17 mouse cellular contexts compared by ENCODE assay signal in genomic region chr17:14544343-14545002, GRCm38 (mm10).
DNase-seq lines count a peak whose midpoint lies in the region; ATAC-seq and TF ChIP-seq lines count a peak whose summit lies in the region.
"Had no signal": no experiment of that assay in that cellular context is flagged by ENCODE, and none has a peak within 500 bp of the region (broad histone marks: within the 10 kb centered on the region; RNA-seq: fewer than 3 reads in every experiment).

No protein-coding gene starts in this region.

- no peak for TF ChIP-seq CTCF in midbrain, postnatal 0 days (IDR thresholded peaks at IDR 0.05)

- H3K9ac ChIP-seq in limb, embryonic 14.5 days (ENCODE audit: low read depth, low read length, severe bottlenecking) = no peak overlapping the region
- H3K9ac ChIP-seq in hindbrain, embryonic 15.5 days = no peak overlapping the region
- no peak overlapping the region for H3K9ac ChIP-seq in midbrain, postnatal 0 days (replicated peaks; ENCODE audit: low read length, poor library complexity, severe bottlenecking)

- peak; percentile 44 for DNase-seq in embryo, embryonic 10.5 days (ENCODE audit: low spot score)
- DNase-seq in embryo, embryonic 11 days = no peak
- no peak for DNase-seq in limb, embryonic 14.5 days (ENCODE audit: low spot score)
- no peak for DNase-seq in limb, embryonic 10.5 days (ENCODE audit: low spot score)
- peak; percentile 51 for DNase-seq in midbrain, postnatal 0 days (ENCODE audit: low spot score)
- no peak for DNase-seq in ovary, postnatal 10 days (ENCODE audit: low spot score)
- no peak for DNase-seq in kidney, postnatal 4 days
- DNase-seq: adrenal gland, postnatal 10 days; cerebellum, adult 9-10 months; kidney, postnatal 10 days; layer of hippocampus, adult 9-11 months; liver; lung, adult 2 months; thymus, adult 2 months had no signal

- H3K36me3 ChIP-seq in limb, embryonic 14.5 days (ENCODE audit: control insufficient read depth, insufficient read depth, low read length) = no peaks in the 10 kb centered on the region
- H3K36me3 ChIP-seq in limb, embryonic 10.5 days = no peaks in the 10 kb centered on the region
- H3K36me3 ChIP-seq in hindbrain, embryonic 15.5 days = no peaks in the 10 kb centered on the region
- no peaks in the 10 kb centered on the region for H3K36me3 ChIP-seq in midbrain, postnatal 0 days (ENCODE audit: insufficient read depth, low read length)

- TF ChIP-seq POLR2A in limb, embryonic 14.5 days (IDR thresholded peaks at IDR 0.05; ENCODE audit: borderline replicate concordance, extremely low read depth, insufficient read depth, insufficient read length) = no peak

- H3K27ac ChIP-seq in limb, embryonic 14.5 days (replicated peaks; ENCODE audit: low read depth, low read length) = no peak overlapping the region
- H3K27ac ChIP-seq in limb, embryonic 10.5 days = no peak overlapping the region
- no peak overlapping the region for H3K27ac ChIP-seq in hindbrain, embryonic 15.5 days (replicated peaks)
- H3K27ac ChIP-seq in midbrain, postnatal 0 days (ENCODE audit: low read depth, low read length) = no peak overlapping the region

- 0 out of 2 replicates have a peak, but pooled peaks cover 6% of the 10 kb centered on the region for H3K4me1 ChIP-seq in limb, embryonic 14.5 days (ENCODE audit: control insufficient read depth, insufficient read depth, low read length)
- no peaks in the 10 kb centered on the region for H3K4me1 ChIP-seq in limb, embryonic 10.5 days
- peaks cover 8% of the 10 kb centered on the region for H3K4me1 ChIP-seq in hindbrain, embryonic 15.5 days (replicated peaks)
- no peaks in the 10 kb centered on the region for H3K4me1 ChIP-seq in midbrain, postnatal 0 days (ENCODE audit: insufficient read depth, low read length)

- 0 out of 2 replicates have a peak, but pooled peaks have one; percentile 44 for ATAC-seq in limb, embryonic 14.5 days (ENCODE audit: low FRiP score, low read depth)
- ATAC-seq in hindbrain, embryonic 15.5 days (ENCODE audit: low FRiP score, low read depth) = peak; percentile 76
- ATAC-seq in midbrain, postnatal 0 days (ENCODE audit: low FRiP score) = peak; percentile 81; the same call in 1 of the 2 replicates

- peaks cover 11% of the 10 kb centered on the region; the same call in 1 of the 2 replicates for H3K9me3 ChIP-seq in limb, embryonic 14.5 days (ENCODE audit: control insufficient read depth, low read length)
- 0 out of 2 replicates have a peak, but pooled peaks cover 4% of the 10 kb centered on the region for H3K9me3 ChIP-seq in limb, embryonic 10.5 days (replicated peaks)
- 0 out of 2 replicates have a peak, but pooled peaks cover 7% of the 10 kb centered on the region for H3K9me3 ChIP-seq in hindbrain, embryonic 15.5 days
- 0 out of 2 replicates have a peak, but pooled peaks cover 3% of the 10 kb centered on the region for H3K9me3 ChIP-seq in midbrain, postnatal 0 days (ENCODE audit: low read length)

- 44% methylated on average over 4 of the region's 4 CpGs for WGBS in limb, embryonic 14.5 days
- WGBS in limb, embryonic 10.5 days = 59% methylated on average over 4 of the region's 4 CpGs
- WGBS in hindbrain, embryonic 15.5 days = 47% methylated on average over 4 of the region's 4 CpGs
- 48% methylated on average over 4 of the region's 4 CpGs for WGBS in midbrain, postnatal 0 days

- no peaks in the 10 kb centered on the region for H3K27me3 ChIP-seq in limb, embryonic 14.5 days (ENCODE audit: control insufficient read depth, insufficient read depth, low read length)
- no peaks in the 10 kb centered on the region for H3K27me3 ChIP-seq in limb, embryonic 10.5 days (ENCODE audit: low read depth, poor library complexity, severe bottlenecking)
- H3K27me3 ChIP-seq in hindbrain, embryonic 15.5 days = no peaks in the 10 kb centered on the region
- H3K27me3 ChIP-seq in midbrain, postnatal 0 days (ENCODE audit: insufficient read depth, low read length) = no peaks in the 10 kb centered on the region
- H3K27me3 ChIP-seq: CH12.LX had no signal

- no peak overlapping the region for H3K4me3 ChIP-seq in limb, embryonic 14.5 days (replicated peaks; ENCODE audit: low read length)
- no peak overlapping the region for H3K4me3 ChIP-seq in limb, embryonic 10.5 days
- H3K4me3 ChIP-seq in hindbrain, embryonic 15.5 days = no peak overlapping the region
- no peak overlapping the region for H3K4me3 ChIP-seq in midbrain, postnatal 0 days (ENCODE audit: low read depth, low read length)
- H3K4me3 ChIP-seq: myocyte had no signal

- H3K4me2 ChIP-seq in limb, embryonic 14.5 days (replicated peaks; ENCODE audit: low read depth, low read length, severe bottlenecking) = no peak overlapping the region
- no peak overlapping the region for H3K4me2 ChIP-seq in hindbrain, embryonic 15.5 days
- no peak overlapping the region for H3K4me2 ChIP-seq in midbrain, postnatal 0 days (ENCODE audit: low read depth, low read length, poor library complexity, severe bottlenecking)

Comparison
In these comparisons a context has a peak if more than half of its experiments do, and no peak if none do; other contexts are left out.
1. DNase-seq: peak in embryo, embryonic 10.5 days (single experiment) and midbrain, postnatal 0 days (single experiment); none in embryo, embryonic 11 days (single experiment), limb, embryonic 14.5 days (single experiment), limb, embryonic 10.5 days (single experiment), ovary, postnatal 10 days (single experiment) and kidney, postnatal 4 days (0 of 2).
2. Peak in every context shown above with its lines, with median percentiles within 50 percentile points of each other: ATAC-seq.